In the genomic region with DNA sequence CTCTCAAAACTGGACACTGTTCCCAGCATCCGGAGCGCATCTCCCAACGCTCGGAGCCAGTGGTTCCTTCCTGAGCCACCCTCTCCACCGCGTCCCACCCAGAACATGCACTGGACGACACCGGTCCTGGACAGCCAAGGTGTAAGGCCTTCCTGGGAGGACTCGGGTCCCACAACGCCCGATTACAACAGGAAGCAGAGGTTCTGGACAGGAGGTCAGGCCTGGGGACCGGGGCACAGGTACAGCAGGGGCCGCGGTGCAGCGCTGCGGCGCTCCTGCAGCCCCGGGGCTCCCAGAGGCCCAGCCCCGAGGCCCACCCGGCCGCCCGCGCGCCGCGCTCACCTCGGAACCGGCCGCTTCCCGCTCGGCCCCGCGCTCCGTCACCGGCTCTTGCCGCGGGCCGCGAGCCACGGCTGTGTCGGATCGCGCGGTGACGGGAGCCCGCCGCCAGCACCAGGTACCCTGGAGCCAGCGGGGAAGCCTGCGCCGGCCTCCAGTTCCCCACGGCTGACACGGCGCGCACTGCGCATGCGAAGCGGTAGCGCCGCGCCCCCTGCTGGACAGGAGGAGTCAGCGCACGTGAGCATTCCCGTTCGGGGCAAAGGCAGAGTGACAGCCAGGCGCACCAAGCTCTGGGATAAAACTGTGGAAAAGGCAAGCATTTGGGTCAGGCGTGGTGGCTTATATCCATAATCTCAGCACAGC, we compare ENCODE assay signal across 8 mouse cellular contexts. TPM values are rescaled to one million over a fixed set of nuclear protein-coding genes. Genes with fewer than 3 reads are reported as not detected.
A peak's percentile ranks its signal among the peaks of the same experiment; 100 is the strongest.
DNase-seq lines count a peak whose midpoint lies in the region; ATAC-seq lines count a peak whose summit lies in the region.

Gene Ext2 (minus strand): TSS at position 524 of the 705 bp plus-strand sequence.

- peak within 1 kb of the TSS; percentile 87 for H3K4me2 ChIP-seq in heart, embryonic 14.5 days (ENCODE audit: low read length)
- H3K4me2 ChIP-seq in liver, embryonic 13.5 days = peak within 1 kb of the TSS; percentile 87
- peak within 1 kb of the TSS; percentile 66 for H3K4me2 ChIP-seq in stomach, embryonic 16.5 days (ENCODE audit: low read depth, low read length)

- no peak within 1 kb of the TSS for H3K27ac ChIP-seq in brown adipose tissue, adult 24 weeks (replicated peaks; ENCODE audit: low read depth, low read length)
- H3K27ac ChIP-seq in heart, embryonic 14.5 days (replicated peaks in 1 of 2; ENCODE audit: control insufficient read depth in 1 of 2, insufficient read depth in 1 of 2, low read depth in 2 of 2, low read length in 2 of 2) = no peak within 1 kb of the TSS
- no peak within 1 kb of the TSS for H3K27ac ChIP-seq in liver, embryonic 13.5 days
- no peak within 1 kb of the TSS for H3K27ac ChIP-seq in stomach, embryonic 16.5 days (ENCODE audit: low read length)

- ATAC-seq in heart, embryonic 14.5 days (ENCODE audit: insufficient number of reproducible peaks, insufficient read depth, low FRiP score, low read depth) = peak; percentile 82
- ATAC-seq in liver, embryonic 13.5 days (ENCODE audit: low read depth) = peak; percentile 88
- ATAC-seq in stomach, embryonic 16.5 days (ENCODE audit: insufficient read depth, low FRiP score) = peak; percentile 93

- peaks cover 4% of the 10 kb centered on the region; the same call in 1 of the 2 replicates for H3K36me3 ChIP-seq in heart, embryonic 14.5 days (ENCODE audit: control insufficient read depth, insufficient read depth, low read length)
- peaks cover 3% of the 10 kb centered on the region; the same call in 1 of the 2 replicates for H3K36me3 ChIP-seq in liver, embryonic 13.5 days
- H3K36me3 ChIP-seq in stomach, embryonic 16.5 days (ENCODE audit: control insufficient read depth, insufficient read depth, low read length) = no peaks in the 10 kb centered on the region

- DNase-seq in CD4-positive, CD25-positive, alpha-beta regulatory T cell, adult 2 months (ENCODE audit: low read depth, low spot score) = peak; percentile 93
- peak; percentile 32 for DNase-seq in fibroblast of lung, adult 2 months (ENCODE audit: low read depth)
- DNase-seq in kidney, postnatal 14 days = peak; percentile 93
- DNase-seq in liver, embryonic 13.5 days = peak; percentile 79
- peak; percentile 96 for DNase-seq in neural tube, embryonic 10.5 days (ENCODE audit: extremely low spot score, low spot score)

- H3K4me1 ChIP-seq in brown adipose tissue, adult 24 weeks (ENCODE audit: control insufficient read depth, insufficient read depth, insufficient read length, low read length) = peaks cover 5% of the 10 kb centered on the region; the same call in 1 of the 2 replicates
- peaks cover 0 to 7% of the 10 kb centered on the region in 2 experiments; a peak in 2 of 4 replicates for H3K4me1 ChIP-seq in heart, embryonic 14.5 days (ENCODE audit: control insufficient read depth in 2 of 2, insufficient read depth in 2 of 2, low read length in 2 of 2)
- H3K4me1 ChIP-seq in liver, embryonic 13.5 days (replicated peaks) = peaks cover 35% of the 10 kb centered on the region
- H3K4me1 ChIP-seq in stomach, embryonic 16.5 days (ENCODE audit: control insufficient read depth, insufficient read depth, low read length) = peaks cover 9% of the 10 kb centered on the region

- 1% methylated on average over 65 of the region's 66 CpGs for WGBS in heart, embryonic 14.5 days
- under 1% methylated on average over 62 of the region's 66 CpGs for WGBS in liver, embryonic 13.5 days (ENCODE audit: insufficient replicate concordance)
- under 1% methylated on average over 61 of the region's 66 CpGs for WGBS in stomach, embryonic 16.5 days

- peak within 1 kb of the TSS; percentile 95 for H3K9ac ChIP-seq in heart, embryonic 14.5 days (ENCODE audit: low read length)
- H3K9ac ChIP-seq in liver, embryonic 13.5 days = peak within 1 kb of the TSS; percentile 87
- peak within 1 kb of the TSS; percentile 98 for H3K9ac ChIP-seq in stomach, embryonic 16.5 days (ENCODE audit: low read length)

- no peaks in the 10 kb centered on the region for H3K27me3 ChIP-seq in heart, embryonic 14.5 days (ENCODE audit: control insufficient read depth, insufficient read depth, low read length)
- no peaks in the 10 kb centered on the region for H3K27me3 ChIP-seq in liver, embryonic 13.5 days
- no peaks in the 10 kb centered on the region for H3K27me3 ChIP-seq in stomach, embryonic 16.5 days (ENCODE audit: control insufficient read depth, insufficient read depth, low read length)

- H3K9me3 ChIP-seq in heart, embryonic 14.5 days (ENCODE audit: control insufficient read depth, low read length) = no peaks in the 10 kb centered on the region
- H3K9me3 ChIP-seq in liver, embryonic 13.5 days (replicated peaks) = no peaks in the 10 kb centered on the region
- H3K9me3 ChIP-seq in stomach, embryonic 16.5 days (replicated peaks; ENCODE audit: control insufficient read depth, low read length) = no peaks in the 10 kb centered on the region

- H3K4me3 ChIP-seq in brown adipose tissue, adult 24 weeks (ENCODE audit: insufficient read depth, low read depth, low read length) = peak within 1 kb of the TSS; percentile 88
- H3K4me3 ChIP-seq in heart, embryonic 14.5 days (ENCODE audit: control insufficient read depth in 1 of 2, insufficient read depth in 1 of 2, low read depth in 1 of 2, low read length in 2 of 2) = peak within 1 kb of the TSS; percentile 84 to 95
- H3K4me3 ChIP-seq in liver, embryonic 13.5 days (replicated peaks) = peak within 1 kb of the TSS; percentile 82
- H3K4me3 ChIP-seq in stomach, embryonic 16.5 days (replicated peaks; ENCODE audit: low read length) = peak within 1 kb of the TSS; percentile 91

RNA-seq across cellular contexts. Expression of gene Ext2, which starts in this region (rescaled TPM):
- 18.2 and 22.2 TPM in 2 replicates for polyA plus RNA-seq in brown adipose tissue, adult 24 weeks (2012; ENCODE audit: insufficient read depth, insufficient read length, missing spikeins)
- 70.8 and 73.1 TPM in 2 replicates for polyA plus RNA-seq in heart, embryonic 14.5 days (2014; fragmentation: Nextera tagmentation; extraction: Ambion mirVana)
- polyA plus RNA-seq in liver, embryonic 13.5 days (2015; fragmentation: Nextera tagmentation; extraction: Ambion mirVana) = 29.6 and 35.0 TPM in 2 replicates
- 93.6 and 95.7 TPM in 2 replicates for polyA plus RNA-seq in stomach, embryonic 16.5 days (2015; fragmentation: Nextera tagmentation; extraction: Ambion mirVana)

Comparison
In these comparisons a context has a peak if more than half of its experiments do, and no peak if none do; other contexts are left out.
1. DNase-seq: peak in every context shown above with its lines; median percentile 96 in neural tube, embryonic 10.5 days; 93 in CD4-positive, CD25-positive, alpha-beta regulatory T cell, adult 2 months; 93 in kidney, postnatal 14 days; 79 in liver, embryonic 13.5 days; 32 in fibroblast of lung, adult 2 months.